Mouse (Mus musculus) left cerebral cortex, adult 8-10 months (tissue): Measurements from ENCODE around the gene Vps37b. TPM values are rescaled to one million over a fixed set of nuclear protein-coding genes. Genes with fewer than 3 reads are reported as not detected.

Experiments used
- DNase-seq, 2 experiments: peaks; one replicate each; pipeline ENCODE4 v3.0.0; 2022; ENCODE audit warnings: low spot score in 2 of 2
- total RNA-seq, 4 experiments: library from RNA; stranded (reverse); gene quantifications; 2 replicates each; pipeline ENCODE4 v1.2.4; 2022

Gene Vps37b
- total RNA-seq, 4 experiments from 2014 or later, result 35.5 to 47.5 (median 42.3) TPM

- DNase-seq, result no peak
Observed at GRCm38 (mm10) chr5:124004356-124005150, 27.5 kb downstream of the Vps37b start.

GRCm38 (mm10) chr5:124003375-124003774, 28.7 kb downstream of the Vps37b start:
- no peak for DNase-seq

GRCm38 (mm10) chr5:124002876-124003275, 29.2 kb downstream of the Vps37b start:
- peak in 1 of 2 experiments; percentile 70 for DNase-seq

GRCm38 (mm10) chr5:124001274-124001673, 30.8 kb downstream of the Vps37b start:
- DNase-seq, result no peak

- peak; percentile 76 to 88 for DNase-seq
Observed at GRCm38 (mm10) chr5:124000824-124001223, 31.2 kb downstream of the Vps37b start.

- DNase-seq, result no peak
Observed at GRCm38 (mm10) chr5:123998370-123998769, 33.7 kb downstream of the Vps37b start.

GRCm38 (mm10) chr5:123997811-123998210, 34.3 kb downstream of the Vps37b start:
- DNase-seq, result peak in 1 of 2 experiments; percentile 74

GRCm38 (mm10) chr5:123997211-123997751, 34.8 kb downstream of the Vps37b start:
- DNase-seq, result no peak

- DNase-seq, result no peak
Observed at GRCm38 (mm10) chr5:123996695-123997094, 35.4 kb downstream of the Vps37b start.

GRCm38 (mm10) chr5:123996194-123996593, 35.9 kb downstream of the Vps37b start:
- DNase-seq, result no peak

- no peak for DNase-seq
Observed at GRCm38 (mm10) chr5:123995388-123995787, 36.7 kb downstream of the Vps37b start.

GRCm38 (mm10) chr5:123994468-123994867, 37.6 kb downstream of the Vps37b start:
- DNase-seq, result no peak

GRCm38 (mm10) chr5:123993263-123994036, 38.6 kb downstream of the Vps37b start:
- DNase-seq, result peak; percentile 77 to 85

- peak; percentile 72 to 92 for DNase-seq
Observed at GRCm38 (mm10) chr5:123992794-123993193, 39.3 kb downstream of the Vps37b start.

GRCm38 (mm10) chr5:123992193-123992637, 39.9 kb downstream of the Vps37b start:
- DNase-seq, result no peak

- DNase-seq, result no peak
Observed at GRCm38 (mm10) chr5:123991321-123991720, 40.7 kb downstream of the Vps37b start.

- DNase-seq, result no peak
Observed at GRCm38 (mm10) chr5:123989941-123990885, 41.9 kb downstream of the Vps37b start.

GRCm38 (mm10) chr5:123987511-123987910, 44.6 kb downstream of the Vps37b start:
- no peak for DNase-seq

- DNase-seq, result no peak
Observed at GRCm38 (mm10) chr5:123986925-123987324, 45.1 kb downstream of the Vps37b start.

- no peak for DNase-seq
Observed at GRCm38 (mm10) chr5:123985434-123985833, 46.6 kb downstream of the Vps37b start.

- DNase-seq, result no peak
Observed at GRCm38 (mm10) chr5:123982838-123983237, 49.2 kb downstream of the Vps37b start.
